Mouse (Mus musculus): Measurements from ENCODE around the gene Nav1.

- no peak for TF ChIP-seq POLR2A (IDR thresholded peaks at IDR 0.05; ENCODE audit: insufficient read depth, low read length)
- no peak for TF ChIP-seq EP300 (IDR thresholded peaks at IDR 0.05; ENCODE audit: insufficient read depth, low read depth, low read length)
- no peak for TF ChIP-seq CTCF (IDR thresholded peaks at IDR 0.05; ENCODE audit: low read depth, low read length)
Observed at GRCm38 (mm10) chr1:135485179-135485578, 121.9 kb downstream of the Nav1 start.
